Mouse (Mus musculus) testis, adult 2 months (tissue): ENCODE data around the gene Prickle1.

Experiments
- CTCF ChIP-seq: fragments of 200-500 bp; IDR thresholded peaks from 2 replicates; pipeline ENCODE4 v1.5.1; 2012; ENCODE audit warnings: low read depth, mild to moderate bottlenecking, inconsistent platforms, low read length, moderate library complexity; ENCODE audit not compliant: control insufficient read depth, insufficient read depth, insufficient replicate concordance
- POLR2A ChIP-seq: fragments of 200-500 bp; IDR thresholded peaks from 2 replicates; pipeline ENCODE4 v1.6.1; 2012; ENCODE audit warnings: low read depth, mild to moderate bottlenecking, inconsistent platforms, low read length, moderate library complexity; ENCODE audit not compliant: control insufficient read depth

DNA sequence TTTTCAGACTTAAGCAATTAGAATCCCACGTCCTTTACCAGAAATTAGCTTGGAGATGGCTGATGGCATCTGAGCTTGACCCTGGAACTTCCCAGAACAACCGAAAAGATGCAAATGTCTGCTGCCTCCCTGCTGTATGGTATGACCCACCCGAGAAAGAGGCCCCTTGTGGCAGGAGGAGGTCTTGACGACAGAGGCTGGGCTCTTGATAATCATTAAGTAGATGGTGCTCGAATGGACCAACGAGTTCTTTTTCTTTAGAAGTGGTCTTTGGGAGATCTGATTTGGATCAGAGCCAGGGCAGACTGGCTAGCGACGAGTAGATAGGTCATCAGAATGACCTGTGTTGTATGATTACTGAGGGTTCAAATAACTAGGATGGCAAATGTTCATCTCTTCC, 40.0 kb downstream of the Prickle1 start:
- TF ChIP-seq POLR2A = no peak
- TF ChIP-seq CTCF = no peak
